Mouse (Mus musculus): ENCODE measurements around the gene Pcp4l1.

Pcp4l1 gene

GRCm38 (mm10) chr1:171190832-171191231 lies 5.2 kb downstream of the Pcp4l1 start:
- in situ Hi-C loops (cut with MboI; ENCODE audit: low sequenced_read_pairs), result no loop called here

DNA sequence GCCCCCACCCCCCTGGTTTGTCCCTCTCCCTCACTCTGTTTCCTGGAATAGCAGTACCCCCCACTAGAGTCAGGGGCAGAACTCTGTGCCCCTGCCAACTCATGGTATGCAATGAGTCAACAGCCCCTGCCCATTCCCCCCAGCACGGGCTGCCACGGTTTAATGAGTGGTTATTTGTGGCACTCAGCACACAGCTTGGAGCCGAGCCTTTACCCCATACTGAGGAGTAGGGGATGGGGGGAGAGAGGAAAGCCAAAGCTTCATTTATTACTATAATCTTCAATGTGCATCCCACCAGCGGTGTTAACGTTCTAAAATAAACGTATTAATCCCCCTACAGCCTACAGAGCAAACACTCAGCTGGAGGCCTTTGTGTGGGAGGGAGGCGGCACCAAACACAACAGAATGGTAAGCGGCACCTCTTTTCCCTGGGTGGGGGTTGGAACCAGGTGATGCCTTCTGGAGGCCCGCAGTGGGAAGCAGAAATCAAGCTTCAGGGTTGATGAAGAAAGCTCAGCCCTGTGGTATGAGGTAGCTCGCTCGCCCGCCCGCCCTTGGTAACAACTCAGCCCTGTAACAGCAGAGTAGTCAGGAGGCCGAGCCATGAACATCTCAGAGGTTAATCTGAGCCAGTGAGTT lies 6.5 kb downstream of the Pcp4l1 start:
- in situ Hi-C loops (cut with MboI; ENCODE audit: low sequenced_read_pairs), result no loop called here

DNA sequence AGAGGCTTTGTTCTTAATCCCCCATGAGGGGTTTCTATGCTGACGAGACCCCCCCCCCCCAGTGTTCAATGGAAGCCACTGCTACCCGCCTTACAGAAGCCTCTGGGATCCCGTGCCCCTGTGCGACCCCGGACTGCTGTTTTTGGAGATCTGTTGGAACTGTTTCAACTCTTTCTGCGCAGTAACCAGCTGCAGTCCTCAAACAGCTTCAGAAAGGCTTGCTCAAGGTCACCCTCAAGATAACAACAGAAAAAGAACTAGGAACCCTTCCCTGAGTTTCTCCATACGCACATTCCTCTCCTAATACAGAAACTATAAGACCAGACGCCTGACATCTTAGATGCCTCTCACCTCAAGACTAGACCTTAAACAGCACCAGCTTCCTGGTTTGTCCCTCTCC lies 7.0 kb downstream of the Pcp4l1 start:
- in situ Hi-C loops (cut with MboI; ENCODE audit: low sequenced_read_pairs), result no loop called here

DNA sequence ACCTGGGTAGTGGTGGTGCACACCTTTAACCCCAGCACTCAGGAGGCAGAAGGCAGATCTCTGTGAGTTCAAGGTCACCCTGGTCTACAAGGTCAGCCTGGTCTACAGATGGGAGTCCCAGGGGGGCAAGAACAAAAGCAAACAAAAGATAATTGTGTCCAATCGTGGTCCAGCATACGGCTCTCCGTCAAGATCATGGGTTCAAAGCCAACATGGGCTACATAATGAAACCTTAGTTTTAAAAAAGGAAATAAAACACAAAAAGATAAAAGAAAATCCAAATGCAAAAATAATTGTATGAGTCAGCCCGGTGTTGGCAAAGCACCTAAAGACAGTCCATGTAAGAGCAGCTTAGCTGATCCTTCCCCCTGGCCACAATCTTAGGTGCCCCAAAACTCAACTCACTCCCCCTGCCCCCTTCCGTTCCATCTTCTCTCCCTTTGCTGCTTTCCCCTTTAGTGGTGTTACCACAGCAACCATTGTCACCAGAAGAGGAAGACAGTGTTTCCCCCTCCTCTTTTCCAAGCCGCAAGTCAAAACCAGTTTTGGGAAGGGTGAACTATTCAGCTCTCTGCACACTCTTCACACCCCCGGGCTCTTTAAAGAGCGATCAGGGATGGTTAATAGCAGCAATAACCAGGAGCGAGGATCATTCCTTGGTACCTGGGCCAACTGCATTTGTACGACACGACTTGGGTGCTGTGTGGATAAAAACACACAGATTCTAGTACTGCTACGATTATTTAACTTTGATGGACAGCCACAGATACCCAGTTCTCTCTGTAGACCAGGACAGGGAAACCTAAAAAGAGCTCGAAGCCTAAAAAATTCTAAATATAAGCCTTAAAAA lies 8.0 kb downstream of the Pcp4l1 start:
- in situ Hi-C loops (cut with MboI; ENCODE audit: low sequenced_read_pairs), result no loop called here

DNA sequence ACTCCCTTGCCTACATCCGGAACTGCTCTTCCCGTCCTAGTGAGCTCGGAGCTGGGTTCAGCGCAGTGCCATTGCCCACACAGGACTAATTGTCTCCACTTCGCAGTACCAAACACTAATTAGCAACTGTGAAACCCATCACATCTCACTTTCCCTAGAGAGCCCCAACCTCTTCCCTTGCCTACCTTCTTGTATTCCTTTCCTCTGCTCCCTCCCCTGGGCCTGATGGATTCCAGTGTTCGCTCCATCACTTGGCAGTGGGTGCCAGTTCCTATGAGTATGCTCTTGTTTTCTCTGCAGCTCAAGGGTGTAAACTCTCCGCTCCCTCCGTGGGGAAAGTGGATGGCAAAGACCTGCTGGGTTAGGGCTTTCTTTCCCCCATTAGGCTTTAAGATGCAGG lies 10.4 kb downstream of the Pcp4l1 start:
- in situ Hi-C loops (cut with MboI; ENCODE audit: low sequenced_read_pairs), result no loop called here

DNA sequence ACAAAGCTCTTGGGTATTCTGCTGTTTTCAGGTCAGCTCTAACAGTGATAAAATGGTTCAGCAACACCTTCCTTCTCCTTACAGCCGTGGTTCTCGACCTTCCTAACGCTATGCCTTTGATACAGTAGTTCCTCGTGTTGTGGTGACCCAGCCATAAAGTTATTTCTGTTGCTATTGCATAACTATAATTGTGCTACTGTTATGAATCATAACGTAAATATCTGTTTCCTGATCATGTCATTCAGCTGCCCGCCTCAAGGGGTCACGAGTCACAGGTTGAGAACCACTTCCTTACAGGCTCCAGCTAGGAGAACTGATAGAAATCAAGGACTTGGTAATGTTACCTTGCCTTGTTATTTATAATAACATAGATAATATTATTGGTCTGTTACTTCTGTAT lies 11.8 kb downstream of the Pcp4l1 start:
- in situ Hi-C loops (cut with MboI; ENCODE audit: low sequenced_read_pairs), result no loop called here

- in situ Hi-C loops (cut with MboI; ENCODE audit: low sequenced_read_pairs), result no loop called here
Observed at GRCm38 (mm10) chr1:171183620-171184019, 12.4 kb downstream of the Pcp4l1 start.

- in situ Hi-C loops (cut with MboI; ENCODE audit: low sequenced_read_pairs), result no loop called here
Observed at GRCm38 (mm10) chr1:171183025-171183424, 13.0 kb downstream of the Pcp4l1 start.

DNA sequence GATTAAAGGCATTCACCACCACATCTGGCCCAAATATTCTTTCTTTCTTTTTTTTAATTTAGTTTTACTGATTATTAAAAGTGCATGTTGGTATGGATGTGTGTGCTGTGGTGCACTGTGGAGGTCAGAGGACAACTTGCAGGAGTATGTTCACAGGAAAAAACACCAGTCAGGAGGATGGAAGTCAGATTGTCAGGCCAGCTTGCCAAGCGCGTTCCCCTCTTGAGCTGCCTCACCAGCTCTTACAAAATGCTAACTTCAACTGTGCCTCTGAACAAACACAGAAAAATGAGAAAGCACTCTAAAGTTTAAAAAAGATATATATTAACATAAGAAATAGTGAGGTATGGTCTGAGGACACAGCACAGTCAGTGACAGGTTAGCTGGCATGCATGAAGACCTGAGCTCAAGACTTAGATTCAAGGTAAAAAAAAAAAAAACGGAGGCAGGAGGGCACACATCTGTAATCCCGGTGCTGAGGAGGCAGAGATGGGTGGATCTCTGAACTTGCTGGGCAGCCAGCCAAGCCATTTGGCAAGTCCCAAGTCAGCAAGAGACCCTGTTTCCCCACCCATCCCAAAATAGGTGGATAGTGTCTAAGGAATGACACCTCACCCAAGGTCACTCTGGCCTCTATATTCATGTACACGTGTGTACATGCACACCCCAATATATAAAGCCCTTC lies 16.4 kb downstream of the Pcp4l1 start:
- in situ Hi-C loops (cut with MboI; ENCODE audit: low sequenced_read_pairs), result no loop called here

- in situ Hi-C loops (cut with MboI; ENCODE audit: low sequenced_read_pairs), result no loop called here
Observed at GRCm38 (mm10) chr1:171172779-171173178, 23.3 kb downstream of the Pcp4l1 start.

DNA sequence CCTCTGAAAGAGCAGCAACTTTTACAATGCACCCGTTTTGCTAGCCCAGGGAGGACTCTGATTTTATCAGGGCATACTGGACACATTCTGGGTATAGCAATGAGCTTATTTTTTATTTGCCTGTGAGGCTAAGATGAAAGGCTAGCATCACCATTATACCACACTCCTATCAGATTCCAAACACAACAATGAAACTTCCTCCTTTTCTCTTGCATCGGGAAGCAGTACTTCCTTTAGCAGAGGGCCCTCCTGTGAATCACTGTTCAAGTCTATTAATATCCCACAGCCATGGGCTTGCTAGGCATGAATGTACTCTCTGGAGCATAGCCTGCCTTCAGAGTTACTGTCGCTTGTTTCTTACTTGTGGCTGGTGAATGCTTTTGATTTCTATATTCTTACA lies 24.9 kb downstream of the Pcp4l1 start:
- in situ Hi-C loops (cut with MboI; ENCODE audit: low sequenced_read_pairs), result no loop called here

DNA sequence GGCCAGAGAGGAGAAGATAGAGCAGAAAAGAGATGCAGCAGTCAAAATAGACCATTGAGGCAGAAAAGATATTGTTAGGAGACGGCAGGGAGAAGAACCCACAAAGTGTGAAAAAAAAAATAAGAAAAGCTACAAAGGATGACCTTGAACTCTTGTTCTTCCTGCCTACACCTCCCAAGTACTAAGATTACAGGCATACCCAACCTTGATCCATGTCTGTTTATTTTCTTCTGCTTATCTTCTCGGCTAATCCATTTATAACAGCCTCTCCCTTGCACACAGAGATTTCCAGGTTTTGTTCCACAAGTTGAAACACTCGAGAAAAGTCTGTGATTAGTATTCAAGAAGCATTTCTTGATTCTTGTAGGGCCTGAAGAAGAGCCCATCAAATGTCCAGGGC lies 26.2 kb downstream of the Pcp4l1 start:
- in situ Hi-C loops (cut with MboI; ENCODE audit: low sequenced_read_pairs), result no loop called here

DNA sequence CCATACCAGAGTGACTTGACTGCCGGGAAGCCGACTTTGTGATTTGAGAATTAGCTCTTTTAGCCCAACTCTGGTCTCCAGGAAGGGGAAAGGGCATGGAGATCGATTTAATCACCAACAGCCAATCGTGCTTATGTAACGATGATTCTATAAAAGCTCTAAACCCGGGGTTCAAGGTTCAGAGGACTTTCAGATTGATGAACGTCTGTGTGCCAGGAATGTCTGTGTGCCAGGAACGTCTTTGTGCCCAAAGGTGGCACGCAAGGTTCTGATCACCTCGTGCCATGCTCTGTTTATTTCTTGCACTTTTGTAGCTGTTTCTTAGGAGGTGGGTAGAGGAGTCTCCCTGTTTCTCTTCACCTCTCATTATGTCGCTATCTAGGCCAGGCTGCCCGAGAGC lies 27.2 kb downstream of the Pcp4l1 start:
- in situ Hi-C loops (cut with MboI; ENCODE audit: low sequenced_read_pairs), result no loop called here

GRCm38 (mm10) chr1:171165629-171166345 lies 30.3 kb downstream of the Pcp4l1 start:
- in situ Hi-C loops (cut with MboI; ENCODE audit: low sequenced_read_pairs), result no loop called here

GRCm38 (mm10) chr1:171164258-171164657 lies 31.8 kb downstream of the Pcp4l1 start:
- in situ Hi-C loops (cut with MboI; ENCODE audit: low sequenced_read_pairs), result no loop called here

DNA sequence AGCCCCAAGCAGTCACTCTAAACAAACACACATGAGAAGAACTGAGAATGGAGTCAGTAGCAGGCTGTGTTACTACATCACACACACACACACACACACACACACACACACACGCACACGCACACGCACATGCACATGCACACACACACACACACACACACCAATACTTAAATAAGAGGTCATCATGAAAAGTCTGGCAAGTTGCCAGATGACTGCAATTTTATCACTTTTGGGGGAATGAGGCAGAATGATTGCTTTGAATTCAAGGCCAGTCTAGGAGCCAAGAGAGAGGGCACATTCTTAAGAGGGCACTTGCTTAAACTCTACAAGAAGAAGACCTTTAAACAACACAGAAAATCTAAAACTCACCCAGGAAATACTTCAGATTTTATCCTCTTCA lies 33.5 kb downstream of the Pcp4l1 start:
- in situ Hi-C loops (cut with MboI; ENCODE audit: low sequenced_read_pairs), result no loop called here

DNA sequence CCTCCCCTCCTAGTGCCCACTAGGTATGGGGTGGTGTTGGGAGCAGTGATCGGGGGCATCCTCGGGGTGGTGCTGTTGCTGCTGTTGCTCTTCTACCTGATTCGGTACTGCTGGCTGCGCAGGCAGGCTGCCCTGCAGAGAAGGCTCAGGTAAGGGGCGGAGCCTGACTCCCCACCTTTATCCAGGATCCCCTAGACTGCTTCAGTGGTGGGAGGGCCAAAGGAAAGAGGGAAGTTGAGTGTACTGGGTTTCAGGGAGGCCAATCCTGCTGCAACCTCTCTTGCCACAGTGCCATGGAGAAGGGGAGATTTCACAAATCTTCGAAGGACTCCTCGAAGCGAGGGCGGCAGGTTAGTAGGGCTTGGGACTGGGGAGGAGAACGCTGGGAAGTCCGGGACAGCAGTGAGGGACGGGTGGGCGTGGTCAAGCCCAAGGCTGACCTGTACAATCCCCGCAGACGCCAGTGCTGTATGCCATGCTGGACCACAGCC lies 36.5 kb downstream of the Pcp4l1 start:
- in situ Hi-C loops (cut with MboI; ENCODE audit: low sequenced_read_pairs), result no loop called here

DNA sequence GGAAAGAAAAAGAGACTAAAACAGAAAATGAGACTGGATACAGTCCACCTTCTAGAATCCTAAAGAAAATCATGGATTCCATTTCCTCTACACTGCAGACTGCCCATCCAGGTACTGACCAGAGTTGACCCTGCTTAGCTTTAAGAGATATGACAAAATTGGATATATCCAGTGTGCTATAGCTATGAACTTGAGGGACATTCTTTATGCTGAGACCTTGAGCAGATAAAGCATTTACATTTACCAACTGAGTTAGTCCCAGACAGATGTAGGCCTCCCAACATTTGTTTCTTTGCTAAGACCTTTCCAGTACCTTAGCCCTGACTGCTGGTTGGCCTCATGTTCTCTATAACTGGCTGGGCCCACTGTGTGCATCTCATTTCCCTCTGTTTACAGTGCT lies 38.1 kb downstream of the Pcp4l1 start:
- in situ Hi-C loops (cut with MboI; ENCODE audit: low sequenced_read_pairs), result no loop called here

DNA sequence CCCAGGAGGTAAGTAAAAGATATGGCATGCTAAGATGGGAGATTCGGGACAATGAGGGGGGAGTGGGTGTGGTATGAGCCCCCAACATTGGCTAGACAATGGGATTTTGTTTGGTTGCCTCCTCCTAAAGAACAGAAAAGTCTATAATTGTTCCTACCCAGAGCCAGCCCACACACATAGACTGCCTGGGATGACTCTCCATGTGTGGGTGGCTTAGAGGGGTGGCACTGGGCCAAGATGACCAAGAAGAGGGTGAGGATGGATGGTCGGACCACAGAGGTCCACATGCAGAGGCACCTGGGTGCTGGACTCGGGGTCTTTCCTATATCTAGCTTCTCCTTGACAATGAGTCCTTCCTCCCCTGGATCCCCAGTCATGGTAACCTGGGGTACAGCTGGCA lies 39.4 kb downstream of the Pcp4l1 start:
- in situ Hi-C loops (cut with MboI; ENCODE audit: low sequenced_read_pairs), result no loop called here

DNA sequence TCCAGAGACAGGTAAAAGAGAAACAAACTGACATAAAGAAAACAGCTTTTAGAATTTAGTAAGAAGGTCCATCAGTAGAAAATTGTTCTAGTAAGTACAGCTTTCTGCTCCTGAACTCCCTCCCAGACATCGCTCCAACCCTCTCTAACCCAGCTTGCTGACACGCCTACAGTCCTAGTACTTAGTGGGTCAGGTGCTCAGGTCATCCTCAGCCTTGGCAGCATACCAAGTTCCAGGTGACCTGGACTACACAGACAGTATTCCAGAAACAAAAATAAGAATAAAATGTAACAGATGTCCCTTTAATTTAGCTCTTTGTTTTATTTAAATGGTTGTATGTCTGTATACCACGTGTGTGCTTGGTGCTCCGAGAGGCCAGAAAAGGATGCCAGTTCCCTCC lies 44.1 kb downstream of the Pcp4l1 start:
- in situ Hi-C loops (cut with MboI; ENCODE audit: low sequenced_read_pairs), result no loop called here

GRCm38 (mm10) chr1:171150838-171151391 lies 45.2 kb downstream of the Pcp4l1 start:
- in situ Hi-C loops (cut with MboI; ENCODE audit: low sequenced_read_pairs), result no loop called here
